Mouse (Mus musculus): ENCODE data around the gene Irs2.

Irs2 gene

GRCm38 (mm10) chr8:11009431-11010071 is 1.3 kb upstream of the Irs2 start:
- peak; percentile 90 for DNase-seq (ENCODE audit: low spot score)

DNA sequence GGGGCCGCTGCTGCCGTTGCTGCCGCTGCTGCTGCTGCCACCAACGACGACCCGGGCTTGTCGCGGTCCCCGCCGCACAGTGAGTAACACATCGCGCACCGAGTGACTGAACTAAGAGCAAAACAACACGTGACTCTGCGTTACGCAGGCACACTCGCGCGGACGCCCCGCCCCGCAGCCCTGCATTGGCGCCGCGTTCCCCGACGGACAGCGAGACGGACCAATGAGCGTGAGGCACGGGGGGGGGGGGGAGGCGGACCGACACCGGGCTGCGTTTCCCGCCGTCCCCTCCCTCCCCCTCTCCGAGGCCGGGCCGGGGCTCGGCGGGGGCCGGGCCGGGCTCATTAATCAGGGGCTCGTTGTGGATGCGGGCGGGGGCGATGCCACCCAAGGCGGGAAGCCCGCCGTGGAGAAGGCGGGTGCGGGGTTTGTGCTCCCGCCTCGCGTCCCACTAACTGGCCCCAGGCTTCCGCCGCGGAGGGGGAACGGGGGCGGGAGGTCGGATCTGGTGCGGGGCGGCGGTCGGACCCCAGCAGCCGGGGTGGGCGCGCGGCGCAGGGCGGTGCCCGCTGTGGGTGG is 673 bp upstream of the Irs2 start:
- DNase-seq (ENCODE audit: low spot score), result peak; percentile 98

- DNase-seq (ENCODE audit: low spot score), result peak; percentile 77
Observed at GRCm38 (mm10) chr8:11007581-11008378, 478 bp downstream of the Irs2 start.

GRCm38 (mm10) chr8:11007001-11007580 is 1.2 kb downstream of the Irs2 start:
- peak; percentile 86 for DNase-seq (ENCODE audit: low spot score)

- DNase-seq (ENCODE audit: low spot score), result no peak
Observed at GRCm38 (mm10) chr8:11006276-11006630, 2.0 kb downstream of the Irs2 start.

DNA sequence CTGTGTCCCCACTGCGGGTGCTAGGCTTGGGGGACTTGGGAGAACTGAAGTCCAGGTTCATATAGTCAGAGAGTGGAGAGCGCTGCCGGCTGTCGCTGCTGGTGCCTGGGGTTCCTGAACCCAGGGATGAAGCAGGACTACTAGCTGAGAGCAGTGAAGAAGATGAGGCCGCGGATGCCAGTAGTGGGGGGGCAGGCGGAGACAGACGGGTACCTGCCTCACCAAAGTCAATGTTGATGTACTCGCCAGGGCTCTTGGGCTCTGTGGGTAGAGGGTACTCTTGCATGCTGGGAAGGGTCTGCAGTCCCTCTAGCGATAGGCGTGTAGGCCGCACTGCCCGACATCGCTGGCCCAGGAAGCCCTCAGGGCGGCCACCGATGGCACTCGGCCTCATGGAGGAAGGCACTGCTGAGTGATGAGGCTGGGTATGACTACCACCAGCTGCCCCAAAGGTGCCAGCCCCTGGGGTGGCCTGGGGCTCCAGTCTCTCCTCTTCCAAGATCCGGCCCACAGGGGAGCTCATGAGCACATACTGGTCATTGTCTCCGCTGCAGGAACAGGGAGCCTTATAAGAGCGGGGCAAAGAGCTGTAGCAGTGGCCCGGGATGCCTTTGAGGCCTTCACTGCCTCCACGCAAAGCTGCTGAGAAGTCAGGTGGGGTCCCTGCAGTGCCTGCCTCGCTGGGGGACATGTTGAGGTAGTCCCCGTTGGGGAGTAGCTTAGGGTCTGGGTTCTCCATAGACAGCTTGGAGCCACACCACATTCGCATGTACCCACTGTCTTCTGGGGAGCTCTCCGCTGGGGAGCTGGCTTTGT is 2.6 kb downstream of the Irs2 start:
- DNase-seq (ENCODE audit: low spot score), result no peak

- no peak for DNase-seq (ENCODE audit: low spot score)
Observed at GRCm38 (mm10) chr8:11004781-11005459, 3.3 kb downstream of the Irs2 start.

DNA sequence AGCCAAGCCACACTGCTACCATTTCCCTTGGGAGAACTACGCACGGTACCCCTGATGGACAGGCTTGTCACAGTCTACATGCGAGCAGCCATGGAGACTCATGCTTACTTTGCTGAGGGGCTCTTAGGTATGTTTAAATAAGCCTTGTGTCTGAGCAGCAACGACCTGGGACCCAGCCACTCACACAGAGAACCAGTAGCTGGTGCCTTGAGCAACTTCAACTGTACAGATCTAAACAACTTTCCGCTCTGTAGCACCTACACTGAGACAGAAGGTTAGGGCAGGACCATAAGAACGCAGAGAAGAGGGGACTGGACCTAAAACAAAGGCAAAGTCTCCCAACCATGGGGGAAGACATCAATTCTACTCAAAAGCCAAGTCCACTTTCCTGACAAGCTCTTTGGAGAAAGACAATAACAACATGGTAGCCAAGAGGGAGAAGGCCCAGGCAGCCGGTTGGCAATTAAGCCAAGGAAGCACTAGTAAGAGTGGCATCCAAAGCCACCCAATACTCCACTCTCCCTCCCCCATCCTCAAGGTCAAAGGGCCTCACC is 4.3 kb downstream of the Irs2 start:
- DNase-seq (ENCODE audit: low spot score), result no peak

GRCm38 (mm10) chr8:11003253-11003652 is 5.0 kb downstream of the Irs2 start:
- no peak for DNase-seq (ENCODE audit: low spot score)

- no peak for DNase-seq (ENCODE audit: low spot score)
Observed at GRCm38 (mm10) chr8:11002816-11003215, 5.4 kb downstream of the Irs2 start.

DNA sequence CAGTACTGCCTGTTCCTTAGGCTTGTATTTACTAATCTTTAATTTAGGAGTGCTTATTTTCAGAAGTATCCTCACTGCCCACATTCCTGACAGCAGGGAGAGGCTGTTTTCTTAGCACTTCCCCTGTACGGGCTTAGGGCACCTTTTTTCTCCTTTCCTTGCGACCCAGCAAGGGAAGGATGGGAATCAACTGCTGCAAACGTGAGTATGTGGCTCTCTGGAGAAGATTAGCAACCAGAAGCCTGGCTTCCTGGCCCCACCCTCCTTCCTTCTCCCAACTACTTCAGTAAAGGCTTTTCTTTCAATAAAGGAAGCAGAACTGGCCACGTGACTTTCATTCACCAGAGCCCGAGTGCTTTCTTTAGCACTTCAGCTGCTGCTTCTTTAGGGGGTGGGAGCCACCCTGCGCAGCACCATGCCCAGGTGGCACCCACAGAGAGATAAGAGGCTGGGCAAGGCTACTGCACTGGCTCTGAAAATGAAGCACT is 7.2 kb downstream of the Irs2 start:
- no peak for DNase-seq (ENCODE audit: low spot score)

- no peak for DNase-seq (ENCODE audit: low spot score)
Observed at GRCm38 (mm10) chr8:10999538-10999937, 8.7 kb downstream of the Irs2 start.

GRCm38 (mm10) chr8:10996247-10996646 is 12.0 kb downstream of the Irs2 start:
- no peak for DNase-seq (ENCODE audit: low spot score)

DNA sequence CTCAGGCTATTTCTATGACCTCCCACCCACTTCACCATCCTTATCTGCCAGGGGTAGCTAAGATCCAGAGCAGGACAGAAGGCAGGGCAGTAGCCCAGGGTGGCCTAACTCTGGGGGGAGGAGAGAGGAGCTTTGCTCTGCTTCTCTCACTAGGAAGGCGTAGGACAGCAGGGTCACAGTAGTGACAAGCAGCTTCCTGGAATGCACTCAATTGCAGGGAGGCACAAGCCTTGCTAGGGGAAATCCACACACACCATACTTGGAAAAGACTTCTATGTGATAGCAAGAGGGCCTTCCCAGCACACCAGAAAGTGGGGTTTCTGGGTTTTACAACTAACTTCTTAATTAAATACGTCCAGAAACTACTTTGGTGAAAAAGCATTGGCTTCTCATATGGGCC is 12.5 kb downstream of the Irs2 start:
- DNase-seq (ENCODE audit: low spot score), result no peak

DNA sequence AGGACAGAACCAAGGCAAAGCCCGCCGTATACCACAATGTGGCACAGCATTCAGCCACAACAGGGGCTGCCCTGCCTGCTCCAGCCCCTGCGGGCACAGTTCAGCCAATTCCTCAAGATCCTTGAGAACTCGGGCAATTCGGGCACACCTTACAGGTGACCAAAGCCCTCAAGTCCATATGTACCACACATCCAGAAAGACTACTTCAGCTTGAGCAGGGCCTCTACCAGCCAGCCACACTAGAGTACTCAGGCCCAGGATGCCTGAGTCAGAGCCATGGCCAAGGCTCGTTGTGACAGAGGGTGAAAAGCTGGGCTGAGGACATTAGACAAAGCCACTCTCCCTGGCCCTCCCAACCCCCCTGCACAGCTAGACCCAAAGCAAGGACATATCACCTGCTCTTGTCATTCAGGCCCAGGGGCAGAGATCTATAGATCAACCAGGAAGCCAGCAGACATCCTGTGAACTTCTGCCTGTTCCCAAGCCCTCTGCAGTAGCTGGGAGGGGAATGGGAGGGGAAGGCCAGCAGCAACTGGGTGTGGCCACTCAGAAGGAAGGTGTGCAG is 13.8 kb downstream of the Irs2 start:
- no peak for DNase-seq (ENCODE audit: low spot score)

- DNase-seq (ENCODE audit: low spot score), result peak; percentile 2
Observed at GRCm38 (mm10) chr8:10993582-10994216, 14.6 kb downstream of the Irs2 start.

DNA sequence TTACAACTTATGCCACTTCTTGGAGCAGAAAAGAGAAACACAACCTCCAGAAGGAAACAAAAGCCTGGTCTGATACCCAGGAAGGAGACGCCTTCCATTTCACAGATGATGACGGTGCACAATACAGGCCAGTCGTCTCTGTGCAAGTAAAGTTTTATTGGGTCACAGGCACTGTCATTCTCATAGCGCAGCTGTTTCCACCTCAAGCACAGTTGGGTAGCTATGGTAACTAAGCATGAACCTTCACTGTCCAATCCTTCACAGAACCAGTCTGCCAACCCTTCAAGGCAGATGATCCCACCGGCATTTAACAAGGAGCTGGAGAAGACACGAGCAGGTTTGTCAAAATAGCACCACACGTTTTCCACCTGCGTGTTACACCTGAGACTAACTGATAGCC is 16.2 kb downstream of the Irs2 start:
- DNase-seq (ENCODE audit: low spot score), result no peak

DNA sequence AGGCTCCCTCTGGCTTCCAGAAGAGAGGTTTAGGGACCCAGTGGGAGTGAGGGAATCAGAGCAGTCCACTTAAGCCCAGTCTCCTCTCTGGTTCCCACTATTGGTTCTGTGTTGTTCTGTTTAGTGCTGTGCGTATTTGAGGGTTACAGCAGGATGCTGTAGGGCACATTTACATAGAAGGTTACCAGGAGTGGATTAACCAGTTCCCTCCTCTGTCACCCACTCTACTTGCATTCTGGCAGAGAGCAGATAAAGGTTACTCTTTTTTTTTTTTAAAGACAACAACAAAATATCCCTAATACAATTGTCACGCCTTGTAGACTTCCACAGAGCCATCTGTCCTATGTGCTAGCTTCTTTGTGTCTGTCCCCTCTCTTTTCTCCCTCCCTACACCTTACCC is 16.9 kb downstream of the Irs2 start:
- no peak for DNase-seq (ENCODE audit: low spot score)

DNA sequence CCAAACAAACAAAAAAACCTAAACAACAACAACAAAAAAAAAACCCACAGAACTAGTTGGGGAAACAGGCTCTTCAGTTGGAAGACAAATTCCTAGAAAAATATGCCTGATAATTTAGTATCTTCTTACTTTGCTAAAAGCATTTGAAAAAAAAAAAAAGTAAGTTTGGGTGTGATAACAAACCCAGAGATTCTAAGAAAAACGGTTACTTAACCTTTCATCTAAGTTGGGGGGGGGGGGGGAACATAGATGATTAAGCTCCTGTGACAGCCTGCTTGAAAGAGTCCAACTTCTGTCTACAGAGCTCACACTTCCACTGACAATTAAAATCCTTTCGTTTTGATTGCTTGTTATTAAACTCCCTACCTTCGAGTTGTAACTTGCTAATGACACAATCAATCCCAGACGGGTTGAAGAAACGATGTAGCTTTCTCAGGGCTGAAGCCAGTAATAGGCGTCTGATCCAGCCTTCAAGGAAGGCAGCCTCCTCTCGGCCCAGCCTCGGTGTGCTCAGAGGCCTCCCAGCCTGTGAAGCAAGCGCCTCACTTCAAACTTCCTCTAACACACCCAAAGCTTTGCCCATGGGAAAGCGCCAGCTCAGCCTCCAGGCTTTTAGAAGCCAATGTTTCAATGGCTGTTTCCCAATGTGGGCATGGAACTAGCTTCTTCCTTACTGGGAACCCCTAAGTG is 17.7 kb downstream of the Irs2 start:
- DNase-seq (ENCODE audit: low spot score), result no peak

GRCm38 (mm10) chr8:10989946-10990345 is 18.3 kb downstream of the Irs2 start:
- DNase-seq (ENCODE audit: low spot score), result no peak

Measured in yolk sac, embryonic 10.5 days (tissue).